Mouse (Mus musculus) liver, postnatal 0 days (tissue): ENCODE measurements around the gene Myrfl.

Experiments
- CTCF ChIP-seq: sonication (generic); IDR thresholded peaks from 2 replicates; pipeline ENCODE4 v1.5.1; 2016; ENCODE audit warnings: antibody characterized with exemption, low read depth
- EP300 ChIP-seq: IDR thresholded peaks from 2 replicates; pipeline ENCODE4 v1.6.1; 2016; ENCODE audit warnings: antibody characterized with exemption, low read depth, mild to moderate bottlenecking

DNA sequence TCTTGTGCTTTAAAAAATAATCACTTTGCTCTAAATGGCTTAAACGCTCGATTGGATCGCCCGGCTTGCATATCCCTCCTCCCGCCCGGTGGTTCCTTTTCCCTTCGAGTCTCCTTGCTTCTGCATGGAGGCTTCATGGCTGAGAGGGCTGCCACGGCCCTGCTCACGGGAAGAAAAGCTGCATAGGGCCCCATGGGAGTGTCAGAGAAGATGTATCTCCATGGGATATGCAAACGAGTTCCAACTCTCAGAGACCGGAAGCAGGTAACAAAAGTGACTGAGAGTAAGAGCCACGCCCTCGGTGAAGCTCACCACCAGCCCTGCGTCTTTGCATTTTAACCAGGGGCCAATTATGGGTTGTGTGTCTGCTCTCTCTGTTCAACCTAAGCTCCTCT is 24.7 kb downstream of the Myrfl start:
- no peak for TF ChIP-seq CTCF
- no peak for TF ChIP-seq EP300
